Mouse (Mus musculus) retina, adult 2 months (tissue): ENCODE results near the gene Mpp5.

Source experiments
- DNase-seq: peaks from one replicate; pipeline ENCODE4 v3.0.0-alpha.2; 2012; ENCODE audit warnings: low read depth, low spot score

Mpp5 gene

GRCm38 (mm10) chr12:78848246-78848645 is 99.5 kb downstream of the Mpp5 start:
- DNase-seq, result no peak

- DNase-seq, result peak; percentile 13
Measured at GRCm38 (mm10) chr12:78860921-78861495, 112.3 kb downstream of the Mpp5 start.

GRCm38 (mm10) chr12:78861496-78862253 is 113.0 kb downstream of the Mpp5 start, which contains the start of the genes Atp6v1d and Eif2s1:
Gene Atp6v1d, minus strand, starts transcription at chr12:78861638.
Gene Eif2s1, plus strand, starts transcription at chr12:78861819.
- DNase-seq, result peak; percentile 99

- no peak for DNase-seq
Measured at GRCm38 (mm10) chr12:78862254-78862730, 113.6 kb downstream of the Mpp5 start.

- DNase-seq, result no peak
Measured at GRCm38 (mm10) chr12:78865434-78865833, 116.7 kb downstream of the Mpp5 start.

GRCm38 (mm10) chr12:78868115-78868514 is 119.4 kb downstream of the Mpp5 start:
- DNase-seq, result no peak

- no peak for DNase-seq
Measured at GRCm38 (mm10) chr12:78874581-78874980, 125.9 kb downstream of the Mpp5 start.

- no peak for DNase-seq
Measured at GRCm38 (mm10) chr12:78890062-78890461, 141.4 kb downstream of the Mpp5 start.
